Mouse (Mus musculus) lung, adult 2 months (tissue): ENCODE results near the gene Plekhj1.

Source experiments
- CTCF ChIP-seq: fragments of 200-500 bp; IDR thresholded peaks from 2 replicates; pipeline ENCODE4 v1.5.1; 2011; ENCODE audit warnings: mild to moderate bottlenecking, low read length, control low read depth; ENCODE audit not compliant: insufficient read depth
- POLR2A ChIP-seq: fragments of 200-500 bp; IDR thresholded peaks from 2 replicates; pipeline ENCODE4 v1.6.1; 2011; ENCODE audit warnings: low read depth, mild to moderate bottlenecking, control low read depth, low read length, borderline replicate concordance; ENCODE audit errors: extremely low read depth

GRCm38 (mm10) chr10:80814800-80815199, 16.4 kb upstream of the Plekhj1 start:
- TF ChIP-seq CTCF (no peak), POLR2A (no peak)
